Mouse (Mus musculus) hindbrain, embryonic 15.5 days (tissue): ENCODE data around the gene Gpr162. TPM values are rescaled to one million over a fixed set of nuclear protein-coding genes. Genes with fewer than 3 reads are reported as not detected.
"Not testable (repeated sequence)": the region's sequence is repeated elsewhere in the genome, so short reads cannot be mapped to it uniquely, and the experiment has no call there.

Experiments
- ATAC-seq: fragments of 200-750 bp; cut with Nextera tagmentation; 2 replicates; pipeline ENCODE4 v1.8.0; 2017; ENCODE audit warnings: low read depth, moderate number of reproducible peaks, moderate TSS enrichment; ENCODE audit not compliant: low FRiP score
- H3K27ac ChIP-seq: fragments of 300-500 bp; sonication (generic); replicated peaks from 2 replicates; pipeline ENCODE4 v1.5.1; 2015; ENCODE audit warnings: mild to moderate bottlenecking, inconsistent platforms
- H3K27me3 ChIP-seq: fragments of 300-500 bp; sonication (generic); 2 replicates; pipeline ENCODE4 v1.6.1; 2015; ENCODE audit warnings: control low read depth, inconsistent platforms
- H3K36me3 ChIP-seq: fragments of 300-500 bp; sonication (generic); 2 replicates; pipeline ENCODE4 v1.6.1; 2015; ENCODE audit warnings: control low read depth, inconsistent platforms
- H3K4me1 ChIP-seq: fragments of 300-500 bp; sonication (generic); replicated peaks from 2 replicates; pipeline ENCODE4 v1.6.1; 2015; ENCODE audit warnings: control low read depth, inconsistent platforms
- H3K4me2 ChIP-seq: fragments of 300-500 bp; sonication (generic); 2 replicates; pipeline ENCODE4 v1.6.1; 2015; ENCODE audit warnings: moderate library complexity, mild to moderate bottlenecking, inconsistent platforms
- H3K4me3 ChIP-seq: fragments of 300-500 bp; sonication (generic); 2 replicates; pipeline ENCODE4 v1.5.1; 2015; ENCODE audit warnings: mild to moderate bottlenecking, inconsistent platforms
- H3K9ac ChIP-seq: fragments of 300-500 bp; sonication (generic); 2 replicates; pipeline ENCODE4 v1.6.1; 2015; ENCODE audit warnings: inconsistent platforms
- H3K9me3 ChIP-seq: fragments of 300-500 bp; sonication (generic); 2 replicates; pipeline ENCODE4 v1.6.1; 2016; ENCODE audit warnings: control low read depth, inconsistent platforms
- WGBS: fragments of 180-500 bp; shearing (Covaris S2); methylation state at CpG from one replicate; pipeline ENCODE4 v1.1.7; 2015; 5-methylcytosine and 5-hydroxymethylcytosine counted together
- polyA plus RNA-seq: library from polyadenylated mRNA; unstranded; fragments of >200 nt; fragmentation: Nextera tagmentation; extraction: Ambion mirVana; gene quantifications from 2 replicates; pipeline ENCODE4 v1.2.1, GENCODE M21; 2015

Gene Gpr162
- polyA plus RNA-seq, 1 experiment from 2014 or later = 37.5 TPM

- Histone ChIP-seq H3K27ac (no peak overlapping the region), H3K9me3 (no peaks in the 10 kb centered on the region), H3K4me3 (no peak overlapping the region), H3K4me1 (peaks cover 19% of the 10 kb centered on the region), H3K9ac (no peak overlapping the region), H3K27me3 (no peaks in the 10 kb centered on the region), H3K36me3 (no peaks in the 10 kb centered on the region), H3K4me2 (no peak overlapping the region)
- 51% methylated on average over 8 of the region's 8 CpGs for WGBS
- ATAC-seq = no peak
These were observed 36.4 kb upstream of the Gpr162 start for GRCm38 (mm10) chr6:124900056-124900800.

DNA sequence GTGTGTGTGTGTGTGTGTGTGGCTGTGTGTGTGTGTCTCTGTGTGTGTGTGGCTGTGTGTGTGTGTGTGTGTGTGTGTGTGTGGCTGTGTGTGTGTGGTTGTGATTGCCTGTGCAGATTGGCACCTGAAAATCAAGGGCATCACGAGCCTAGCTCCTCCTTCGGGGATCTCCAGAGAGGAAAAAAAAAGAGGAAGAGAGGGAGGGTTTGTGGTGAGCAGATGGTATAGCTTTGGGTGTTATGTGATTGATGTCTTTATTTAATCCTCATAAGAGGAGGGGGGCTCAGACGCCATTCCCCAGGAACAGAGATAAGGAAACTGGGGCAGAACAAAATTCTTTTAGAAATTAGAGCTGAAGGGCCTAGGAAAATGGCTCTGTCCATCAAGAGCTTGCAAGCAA, 34.6 kb upstream of the Gpr162 start:
- no peaks in the 10 kb centered on the region for H3K27me3 ChIP-seq
- H3K27ac ChIP-seq = no peak overlapping the region
- WGBS = 30% methylated on average over 3 of the region's 3 CpGs
- peaks cover 2% of the 10 kb centered on the region for H3K4me1 ChIP-seq
- H3K9ac ChIP-seq = no peak overlapping the region
- no peak overlapping the region for H3K4me2 ChIP-seq
- no peaks in the 10 kb centered on the region for H3K36me3 ChIP-seq
- H3K9me3 ChIP-seq = no peaks in the 10 kb centered on the region
- ATAC-seq = no peak
- H3K4me3 ChIP-seq = no peak overlapping the region

DNA sequence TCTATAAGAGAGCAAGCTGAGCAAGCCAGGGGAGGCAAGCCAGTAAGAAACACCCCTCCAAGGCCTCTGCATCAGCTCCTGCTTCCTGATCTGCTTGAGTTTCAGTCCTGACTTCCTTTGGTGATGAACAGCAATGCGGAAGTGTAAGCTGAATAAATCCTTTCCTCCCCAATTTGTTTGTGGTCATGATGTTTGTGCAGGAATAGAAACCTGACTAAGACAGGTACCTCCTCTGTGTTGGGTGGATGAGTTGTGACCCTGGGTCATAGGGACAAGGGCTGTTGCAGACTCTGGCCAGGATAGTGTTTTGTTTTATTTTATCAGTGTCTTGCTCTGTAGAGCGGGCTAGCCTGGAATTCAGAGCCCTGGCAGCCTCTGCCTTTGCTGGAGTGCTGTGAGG, 30.3 kb upstream of the Gpr162 start:
- not testable (repeated sequence) for H3K9me3 ChIP-seq, H3K4me1 ChIP-seq, H3K27me3 ChIP-seq, H3K27ac ChIP-seq, H3K36me3 ChIP-seq, ATAC-seq, H3K9ac ChIP-seq, H3K4me2 ChIP-seq, H3K4me3 ChIP-seq
- WGBS = 88% methylated on average over 2 of the region's 2 CpGs

DNA sequence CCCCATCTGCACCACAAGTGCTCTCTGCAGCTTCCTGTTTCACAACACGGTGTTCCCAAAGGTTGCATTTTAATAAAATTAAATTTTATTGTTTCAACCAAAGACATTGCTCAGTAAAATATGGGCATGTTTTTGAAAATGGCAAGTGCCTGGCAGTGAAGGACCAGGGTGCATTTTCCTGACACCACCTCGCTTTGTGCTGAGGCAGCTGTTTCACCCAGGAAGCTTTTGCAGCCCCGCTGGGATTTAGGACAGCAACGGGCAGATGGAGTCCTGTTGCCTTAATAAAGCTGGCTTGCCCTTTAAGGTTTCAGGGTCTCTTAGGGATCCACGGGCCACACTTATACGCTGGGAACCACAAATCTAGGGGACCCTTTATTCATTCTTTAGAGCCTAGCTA, 27.2 kb upstream of the Gpr162 start:
- Histone ChIP-seq H3K27me3 (no peaks in the 10 kb centered on the region), H3K36me3 (no peaks in the 10 kb centered on the region), H3K4me1 (no peaks in the 10 kb centered on the region), H3K4me3 (no peak overlapping the region), H3K9ac (no peak overlapping the region), H3K27ac (no peak overlapping the region), H3K9me3 (no peaks in the 10 kb centered on the region), H3K4me2 (no peak overlapping the region)
- WGBS = 64% methylated on average over 6 of the region's 6 CpGs
- no peak for ATAC-seq

GRCm38 (mm10) chr6:124888555-124889125, 24.9 kb upstream of the Gpr162 start:
- H3K4me2 ChIP-seq = no peak overlapping the region
- H3K9ac ChIP-seq = no peak overlapping the region
- H3K27me3 ChIP-seq = no peaks in the 10 kb centered on the region
- no peak overlapping the region for H3K27ac ChIP-seq
- ATAC-seq = no peak
- WGBS = 92% methylated on average over 6 of the region's 6 CpGs
- no peaks in the 10 kb centered on the region for H3K36me3 ChIP-seq
- H3K4me3 ChIP-seq = no peak overlapping the region
- H3K4me1 ChIP-seq = no peaks in the 10 kb centered on the region
- no peaks in the 10 kb centered on the region for H3K9me3 ChIP-seq

- WGBS = 93% methylated on average over 9 of the region's 9 CpGs
- no peaks in the 10 kb centered on the region for H3K27me3 ChIP-seq
- no peak within 1 kb of the TSS for H3K4me3 ChIP-seq
- no peak within 1 kb of the TSS for H3K27ac ChIP-seq
- no peaks in the 10 kb centered on the region for H3K9me3 ChIP-seq
- ATAC-seq = no peak
- no peaks in the 10 kb centered on the region for H3K4me1 ChIP-seq
- H3K36me3 ChIP-seq = no peaks in the 10 kb centered on the region
- no peak within 1 kb of the TSS for H3K4me2 ChIP-seq
- H3K9ac ChIP-seq = no peak within 1 kb of the TSS
These were observed 24.2 kb upstream of the Gpr162 start, which contains the start of gene Cd4 for GRCm38 (mm10) chr6:124887986-124888385. TSS of gene Cd4 (minus strand) at chr6:124888221.

GRCm38 (mm10) chr6:124885956-124886381, 22.2 kb upstream of the Gpr162 start:
- no peak overlapping the region for H3K9ac ChIP-seq
- H3K4me1 ChIP-seq = no peaks in the 10 kb centered on the region
- no peak for ATAC-seq
- H3K36me3 ChIP-seq = no peaks in the 10 kb centered on the region
- no peaks in the 10 kb centered on the region for H3K27me3 ChIP-seq
- H3K27ac ChIP-seq = no peak overlapping the region
- H3K9me3 ChIP-seq = no peaks in the 10 kb centered on the region
- H3K4me3 ChIP-seq = no peak overlapping the region
- 87% methylated on average over 8 of the region's 8 CpGs for WGBS
- no peak overlapping the region for H3K4me2 ChIP-seq

- Histone ChIP-seq H3K9me3 (no peaks in the 10 kb centered on the region), H3K4me2 (no peak overlapping the region), H3K36me3 (no peaks in the 10 kb centered on the region), H3K4me1 (no peaks in the 10 kb centered on the region), H3K27me3 (no peaks in the 10 kb centered on the region), H3K27ac (no peak overlapping the region), H3K9ac (no peak overlapping the region), H3K4me3 (no peak overlapping the region)
- no peak for ATAC-seq
- WGBS = 66% methylated on average over 10 of the region's 10 CpGs
These were observed 21.1 kb upstream of the Gpr162 start for GRCm38 (mm10) chr6:124884714-124885500.

GRCm38 (mm10) chr6:124883351-124883750, 19.6 kb upstream of the Gpr162 start:
- Histone ChIP-seq H3K9me3 (no peaks in the 10 kb centered on the region), H3K27ac (no peak overlapping the region), H3K4me1 (no peaks in the 10 kb centered on the region), H3K27me3 (no peaks in the 10 kb centered on the region), H3K4me3 (no peak overlapping the region), H3K4me2 (no peak overlapping the region), H3K9ac (no peak overlapping the region), H3K36me3 (no peaks in the 10 kb centered on the region)
- no peak for ATAC-seq
- 72% methylated on average over 10 of the region's 10 CpGs for WGBS

DNA sequence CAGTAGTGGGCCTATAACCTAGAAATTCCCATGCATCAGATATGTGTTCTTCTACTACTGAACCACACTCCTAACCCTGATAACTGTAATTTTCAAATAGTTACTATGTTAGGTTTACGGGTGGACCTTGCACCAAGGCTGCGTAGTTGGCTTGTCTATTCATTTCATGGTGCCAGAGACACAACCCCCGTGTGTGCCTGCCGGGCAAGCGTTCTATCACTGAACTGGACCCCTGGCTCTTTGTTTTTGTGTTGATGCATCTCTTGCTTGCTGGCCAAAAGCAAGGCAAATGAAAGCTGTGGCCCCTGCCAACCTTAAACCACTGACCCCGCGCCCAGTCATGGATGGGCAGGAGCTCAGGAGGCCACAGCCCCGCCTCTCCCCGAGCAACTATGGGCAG, 18.0 kb upstream of the Gpr162 start:
- Histone ChIP-seq H3K4me2 (no peak overlapping the region), H3K9ac (no peak overlapping the region), H3K4me1 (no peaks in the 10 kb centered on the region), H3K36me3 (no peaks in the 10 kb centered on the region), H3K9me3 (no peaks in the 10 kb centered on the region), H3K4me3 (no peak overlapping the region), H3K27ac (no peak overlapping the region), H3K27me3 (no peaks in the 10 kb centered on the region)
- WGBS = 93% methylated on average over 9 of the region's 9 CpGs
- ATAC-seq = no peak

GRCm38 (mm10) chr6:124879390-124879789, 15.6 kb upstream of the Gpr162 start:
- Histone ChIP-seq H3K27ac (no peak overlapping the region), H3K27me3 (no peaks in the 10 kb centered on the region), H3K9me3 (no peaks in the 10 kb centered on the region), H3K9ac (no peak overlapping the region), H3K4me2 (no peak overlapping the region), H3K4me1 (no peaks in the 10 kb centered on the region), H3K4me3 (no peak overlapping the region), H3K36me3 (no peaks in the 10 kb centered on the region)
- no peak for ATAC-seq
- 74% methylated on average over 6 of the region's 6 CpGs for WGBS

- Histone ChIP-seq H3K27me3 (no peaks in the 10 kb centered on the region), H3K36me3 (no peaks in the 10 kb centered on the region), H3K4me3 (no peak overlapping the region), H3K9ac (no peak overlapping the region), H3K4me2 (no peak overlapping the region), H3K4me1 (no peaks in the 10 kb centered on the region), H3K27ac (no peak overlapping the region), H3K9me3 (no peaks in the 10 kb centered on the region)
- no peak for ATAC-seq
- 61% methylated on average over 2 of the region's 3 CpGs for WGBS
These were observed 10.6 kb upstream of the Gpr162 start for GRCm38 (mm10) chr6:124874348-124874747.
